Mouse (Mus musculus) stomach, postnatal 0 days (tissue): Measurements from ENCODE around the gene Olfr1320. TPM values are rescaled to one million over a fixed set of nuclear protein-coding genes. Genes with fewer than 3 reads are reported as not detected.
"Not testable (repeated sequence)": the region's sequence is repeated elsewhere in the genome, so short reads cannot be mapped to it uniquely, and the experiment has no call there.

Source experiments
- ATAC-seq: fragments of 200-750 bp; cut with Nextera tagmentation; 2 replicates; pipeline ENCODE4 v1.8.0; 2017; ENCODE audit not compliant: low FRiP score, low TSS enrichment
- DNase-seq: peaks from one replicate; pipeline ENCODE4 v3.0.0-alpha.2; 2016; ENCODE audit warnings: low spot score
- H3K27ac ChIP-seq: fragments of 300-500 bp; sonication (generic); replicated peaks from 2 replicates; pipeline ENCODE4 v1.5.1; 2014; ENCODE audit warnings: mild to moderate bottlenecking, control low read depth
- H3K27me3 ChIP-seq: fragments of 300-500 bp; sonication (generic); 2 replicates; pipeline ENCODE4 v1.6.1; 2014; ENCODE audit warnings: low read length; ENCODE audit not compliant: control insufficient read depth, insufficient read depth
- H3K36me3 ChIP-seq: fragments of 300-500 bp; sonication (generic); 2 replicates; pipeline ENCODE4 v1.6.1; 2014; ENCODE audit warnings: low read length, mixed read lengths; ENCODE audit not compliant: control insufficient read depth, insufficient read depth
- H3K4me1 ChIP-seq: fragments of 300-500 bp; sonication (generic); replicated peaks from 2 replicates; pipeline ENCODE4 v1.6.1; 2014; ENCODE audit warnings: antibody characterized with exemption; ENCODE audit not compliant: control insufficient read depth, insufficient read depth
- H3K4me2 ChIP-seq: fragments of 300-500 bp; sonication (generic); replicated peaks from 2 replicates; pipeline ENCODE4 v1.6.1; 2014; ENCODE audit warnings: low read depth, mild to moderate bottlenecking, control low read depth, moderate library complexity
- H3K4me3 ChIP-seq: fragments of 300-500 bp; sonication (generic); 2 replicates; pipeline ENCODE4 v1.5.1; 2014; ENCODE audit warnings: low read depth, low read length, control low read depth
- H3K9ac ChIP-seq: fragments of 300-500 bp; sonication (generic); 2 replicates; pipeline ENCODE4 v1.6.1; 2014; ENCODE audit warnings: mild to moderate bottlenecking, low read length, control low read depth, mixed read lengths
- H3K9me3 ChIP-seq: fragments of 300-500 bp; sonication (generic); 2 replicates; pipeline ENCODE4 v1.6.1; 2016; ENCODE audit warnings: low read length; ENCODE audit not compliant: control insufficient read depth
- CTCF ChIP-seq: IDR thresholded peaks from 2 replicates; pipeline ENCODE4 v1.5.1; 2016; ENCODE audit warnings: antibody characterized with exemption, low read depth, mild to moderate bottlenecking, moderate library complexity
- EP300 ChIP-seq: optimal IDR thresholded peaks from 2 replicates; pipeline ENCODE3; 2016; ENCODE audit warnings: antibody characterized with exemption
- WGBS: fragments of 180-500 bp; shearing (Covaris S2); extraction: QIAGEN DNeasy Blood & Tissue Kit; methylation state at CpG from one replicate; pipeline ENCODE4 v1.1.7; 2014; 5-methylcytosine and 5-hydroxymethylcytosine counted together
- polyA plus RNA-seq: library from polyadenylated mRNA; unstranded; fragments of >200 nt; fragmentation: Nextera tagmentation; extraction: Ambion mirVana; gene quantifications from 2 replicates; pipeline ENCODE4 v1.2.1, GENCODE M21; 2015

Olfr1320 gene
- not detected in 2 replicates for polyA plus RNA-seq

DNA sequence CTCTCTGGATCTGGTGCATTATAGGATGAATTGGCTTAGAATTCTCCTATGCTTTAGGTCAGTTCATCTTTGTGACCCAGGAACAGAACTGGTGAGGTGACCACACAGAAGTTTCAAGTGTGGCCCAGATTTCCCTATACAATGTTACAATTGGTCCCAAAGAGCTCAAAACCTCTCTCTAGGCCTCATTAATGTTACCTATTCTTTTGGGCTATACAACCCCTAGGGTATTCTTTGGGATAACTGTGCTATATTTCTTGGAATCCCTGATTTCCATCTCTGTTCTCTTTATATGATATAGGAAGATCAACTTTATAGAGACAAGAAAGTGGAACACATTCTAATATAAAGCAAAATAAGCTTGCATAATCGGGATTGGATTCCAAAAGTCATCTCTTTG lies at the start of gene Olfr1320:
Olfr1320 (plus strand) TSS at position 301 of the 400 bp plus-strand sequence.
- ATAC-seq = no peak

DNA sequence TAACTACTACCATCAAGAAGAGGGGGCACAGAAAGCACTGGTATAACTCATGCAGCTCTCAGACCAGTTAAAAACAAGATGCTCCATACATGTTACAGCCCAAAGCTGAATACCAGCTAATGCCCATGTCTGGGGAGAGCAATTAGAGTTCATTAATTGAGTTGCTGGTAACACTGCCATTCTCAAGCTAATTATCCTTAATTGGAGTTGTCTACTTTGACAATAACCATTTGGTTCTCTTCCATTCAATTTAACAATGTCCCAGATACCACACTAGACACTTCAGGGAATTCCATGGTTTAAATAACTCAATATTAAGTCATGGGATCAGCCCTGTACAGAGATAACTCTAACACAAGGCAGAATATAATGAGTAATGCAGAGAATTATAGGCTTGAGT lies 44.6 kb upstream of the Olfr1320 start:
- Histone ChIP-seq H3K4me1 (no peaks in the 10 kb centered on the region), H3K4me3 (no peak overlapping the region), H3K27ac (no peak overlapping the region), H3K9me3 (no peaks in the 10 kb centered on the region), H3K4me2 (no peak overlapping the region), H3K27me3 (no peaks in the 10 kb centered on the region), H3K36me3 (no peaks in the 10 kb centered on the region), H3K9ac (no peak overlapping the region)
- DNase-seq = no peak
- ATAC-seq = no peak
- TF ChIP-seq CTCF (no peak), EP300 (no peak)

More for the DNA sequence above, at the start of gene Olfr1320:
- no peak for DNase-seq
- H3K9ac ChIP-seq = no peak within 1 kb of the TSS
- H3K27ac ChIP-seq = no peak within 1 kb of the TSS
- H3K27me3 ChIP-seq = no peaks in the 10 kb centered on the region
- no peak for TF ChIP-seq EP300
- no peak for TF ChIP-seq CTCF
- WGBS = 71% methylated on average over 1 of the region's 1 CpGs
- H3K36me3 ChIP-seq = no peaks in the 10 kb centered on the region
- no peak within 1 kb of the TSS for H3K4me2 ChIP-seq
- no peaks in the 10 kb centered on the region for H3K4me1 ChIP-seq
- no peaks in the 10 kb centered on the region for H3K9me3 ChIP-seq
- H3K4me3 ChIP-seq = no peak within 1 kb of the TSS

- no peaks in the 10 kb centered on the region for H3K4me1 ChIP-seq
- H3K4me3 ChIP-seq = no peak overlapping the region
- no peak overlapping the region for H3K4me2 ChIP-seq
- no peak overlapping the region for H3K27ac ChIP-seq
- no peaks in the 10 kb centered on the region for H3K27me3 ChIP-seq
- no peak for DNase-seq
- ATAC-seq = no peak
- H3K9ac ChIP-seq = no peak overlapping the region
- no peaks in the 10 kb centered on the region for H3K36me3 ChIP-seq
- no peaks in the 10 kb centered on the region for H3K9me3 ChIP-seq
- TF ChIP-seq EP300 (no peak), CTCF (no peak)
- WGBS = 43% methylated on average over 2 of the region's 2 CpGs
Observed at GRCm38 (mm10) chrX:49631195-49631594, 40.9 kb upstream of the Olfr1320 start.

- not testable (repeated sequence) for H3K27me3 ChIP-seq, H3K4me3 ChIP-seq, H3K9me3 ChIP-seq, H3K36me3 ChIP-seq, DNase-seq, H3K4me1 ChIP-seq, H3K27ac ChIP-seq, H3K9ac ChIP-seq, H3K4me2 ChIP-seq
- 85% methylated on average over 28 of the region's 29 CpGs for WGBS
- 0 out of 2 replicates have a peak, but pooled peaks have one; percentile 10 for ATAC-seq
Observed at GRCm38 (mm10) chrX:49660781-49661180, 11.4 kb upstream of the Olfr1320 start.

Other genes starting within 250 kb of the Olfr1320 start
- gene Arhgap36, start 208.4 kb upstream of the Olfr1320 start, polyA plus RNA-seq = 0.41 and 0.47 TPM in 2 replicates
- not detected in 2 replicates for gene Olfr1321, start 62.7 kb downstream of the Olfr1320 start, polyA plus RNA-seq
- 0.25 and 0.35 TPM in 2 replicates for gene Igsf1, start 125.4 kb downstream of the Olfr1320 start, polyA plus RNA-seq
- gene Olfr1322, start 219.2 kb downstream of the Olfr1320 start, polyA plus RNA-seq = not detected in 2 replicates